Mouse (Mus musculus): ENCODE measurements around the gene Mt1.

DNA sequence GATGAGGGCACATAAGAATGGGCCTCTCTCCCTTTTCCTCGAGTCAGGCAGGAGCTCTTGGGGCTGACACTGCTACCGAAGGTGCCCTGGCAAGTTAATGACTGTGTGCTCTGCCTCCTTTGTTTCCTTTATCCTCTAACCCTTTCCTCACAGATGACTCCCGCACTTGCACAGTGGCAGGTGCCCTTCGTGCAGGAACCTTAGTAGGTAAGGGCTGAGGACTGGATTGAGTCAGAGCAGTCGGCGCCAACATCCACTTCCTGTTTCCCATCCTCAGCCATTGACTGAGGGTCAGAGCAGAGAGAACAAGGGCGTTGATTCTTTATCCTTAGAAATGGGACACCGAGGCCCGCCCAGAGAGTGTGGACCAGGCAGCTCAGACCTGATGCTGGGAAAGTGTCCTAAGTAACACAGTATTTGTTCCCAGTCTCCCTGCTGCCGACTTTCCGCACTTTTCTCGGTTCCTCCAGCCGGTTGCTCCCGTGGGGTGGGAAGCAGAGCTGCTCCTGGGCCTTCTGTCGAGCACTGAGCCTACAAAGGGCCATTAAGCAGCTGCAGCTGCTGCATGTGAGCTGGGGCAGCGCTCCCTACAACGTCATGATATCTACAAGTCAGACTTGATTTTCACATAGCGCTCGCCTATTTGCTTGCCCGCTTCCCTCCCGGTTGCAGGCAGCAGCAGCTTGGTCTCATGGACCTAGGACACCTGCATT is 8.6 kb downstream of the Mt1 start:
- TF ChIP-seq GATA1 (IDR thresholded peaks at IDR 0.05; ENCODE audit: low read length): no peak
- no peak for TF ChIP-seq TAL1 (IDR thresholded peaks at IDR 0.05; ENCODE audit: low read length)
